Mouse (Mus musculus): ENCODE measurements around the gene Plekhg1.
A peak's percentile ranks its signal among the peaks of the same experiment; 100 is the strongest.

The Plekhg1 gene

DNA sequence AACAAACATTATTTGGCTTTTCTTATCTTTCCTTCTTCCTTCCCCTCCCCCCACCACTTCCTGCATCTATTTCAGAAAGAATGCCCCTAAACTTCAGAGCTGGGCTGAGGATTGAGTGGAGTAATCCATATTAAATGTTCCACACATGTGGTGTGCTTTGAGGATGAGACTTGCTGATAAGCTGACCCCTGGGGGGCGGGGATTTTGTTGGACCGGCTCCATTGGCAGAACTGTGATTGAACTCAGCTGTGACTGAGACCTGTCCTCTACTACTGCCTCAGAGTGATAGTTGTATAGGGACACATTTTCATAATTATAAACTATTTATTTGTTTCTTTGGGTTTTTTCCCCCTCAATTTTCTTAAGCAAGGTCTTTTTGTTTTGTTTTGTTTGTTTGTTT is 2.9 kb downstream of the Plekhg1 start:
- DNase-seq (ENCODE audit: low spot score), result no peak

- no peak for DNase-seq (ENCODE audit: low spot score)
These were observed 3.7 kb downstream of the Plekhg1 start for GRCm38 (mm10) chr10:3743826-3744225.

- no peak for DNase-seq (ENCODE audit: low spot score)
These were observed 6.8 kb downstream of the Plekhg1 start for GRCm38 (mm10) chr10:3746794-3747518.

DNA sequence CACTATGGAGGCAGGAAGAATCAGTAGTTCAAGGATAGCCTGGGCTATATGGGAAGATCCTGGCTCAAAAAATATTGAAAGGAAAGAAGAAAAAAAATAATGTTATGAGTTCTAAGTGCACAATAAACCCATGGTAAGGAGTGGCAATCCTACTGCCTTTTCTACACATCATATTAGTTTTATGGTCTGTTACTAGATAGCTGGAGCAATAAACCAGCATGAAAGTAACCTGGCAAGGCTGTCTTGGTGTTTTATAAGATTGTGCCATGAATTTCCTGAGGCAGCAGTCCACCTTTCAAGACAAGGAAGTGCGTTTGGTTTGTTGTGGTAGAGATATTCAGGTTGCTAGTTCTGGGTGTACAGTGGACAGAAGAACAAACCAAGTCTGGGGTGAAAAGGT is 9.4 kb downstream of the Plekhg1 start:
- DNase-seq (ENCODE audit: low spot score), result no peak

- DNase-seq (ENCODE audit: low spot score), result no peak
These were observed 21.8 kb downstream of the Plekhg1 start for GRCm38 (mm10) chr10:3761992-3762391.

- DNase-seq (ENCODE audit: low spot score), result no peak
These were observed 23.0 kb downstream of the Plekhg1 start for GRCm38 (mm10) chr10:3763199-3763598.

- DNase-seq (ENCODE audit: low spot score), result no peak
These were observed 29.0 kb downstream of the Plekhg1 start for GRCm38 (mm10) chr10:3769131-3769530.

- no peak for DNase-seq (ENCODE audit: low spot score)
These were observed 34.2 kb downstream of the Plekhg1 start for GRCm38 (mm10) chr10:3774330-3774729.

- DNase-seq (ENCODE audit: low spot score), result no peak
These were observed 36.6 kb downstream of the Plekhg1 start for GRCm38 (mm10) chr10:3776761-3777160.

- DNase-seq (ENCODE audit: low spot score), result no peak
These were observed 45.2 kb downstream of the Plekhg1 start for GRCm38 (mm10) chr10:3785362-3785761.

DNA sequence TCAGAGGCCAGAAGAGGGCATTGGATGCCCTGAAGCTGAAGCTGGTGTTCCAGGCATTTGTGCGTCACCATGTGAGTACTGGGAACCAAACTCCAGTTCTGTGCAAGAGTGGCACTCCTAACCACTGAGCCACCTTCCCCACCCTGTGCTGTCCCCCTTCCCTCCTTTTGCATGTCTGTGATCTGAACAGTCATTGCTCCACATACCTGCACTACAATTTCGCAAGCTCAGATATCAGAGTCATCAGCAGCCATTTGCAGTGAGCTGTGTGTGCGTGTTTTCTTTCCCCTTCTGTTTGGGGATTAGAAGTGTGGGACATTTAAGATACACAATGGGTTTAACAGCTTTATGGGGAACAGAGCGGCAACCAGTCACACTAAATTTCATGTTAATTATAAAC is 46.4 kb downstream of the Plekhg1 start:
- DNase-seq (ENCODE audit: low spot score), result no peak

DNA sequence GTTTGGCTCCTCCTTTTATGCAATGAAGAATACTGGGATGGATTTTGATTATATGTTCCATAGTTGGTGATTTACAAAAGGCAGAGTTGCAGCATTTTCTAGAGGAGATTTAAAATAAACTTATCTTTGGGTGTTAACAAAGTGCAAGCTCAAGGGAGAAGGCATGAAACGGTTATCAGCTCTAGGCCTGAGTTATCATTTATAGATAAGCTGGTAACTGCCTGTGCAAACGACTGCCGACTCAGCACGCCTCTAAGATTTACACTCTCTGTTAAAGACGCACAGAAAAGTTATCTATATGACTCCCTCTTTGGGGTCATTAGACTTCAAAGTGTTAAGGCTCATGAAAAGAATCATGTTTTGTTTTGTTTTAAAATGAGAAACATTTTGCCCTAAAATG is 46.8 kb downstream of the Plekhg1 start:
- DNase-seq (ENCODE audit: low spot score), result no peak

- no peak for DNase-seq (ENCODE audit: low spot score)
These were observed 53.7 kb downstream of the Plekhg1 start for GRCm38 (mm10) chr10:3793825-3794224.

DNA sequence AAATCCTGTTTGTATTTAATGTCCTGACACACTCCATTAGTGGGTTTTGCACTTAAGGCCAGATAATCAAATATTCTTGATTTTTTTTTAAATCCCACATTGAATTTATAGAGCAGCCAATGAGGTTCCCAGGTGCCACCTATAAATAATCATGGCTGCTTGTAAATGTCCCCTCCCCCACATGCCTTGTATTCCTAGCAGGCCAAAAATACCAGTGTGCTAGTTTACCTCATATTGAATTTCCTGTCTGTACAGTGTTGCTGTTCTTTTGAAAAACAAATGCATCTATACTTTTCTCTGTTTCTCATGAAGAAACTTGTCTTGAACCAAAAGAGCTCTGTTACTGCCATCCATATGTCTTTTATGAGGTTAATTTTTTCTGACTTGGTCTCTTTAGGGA is 59.3 kb downstream of the Plekhg1 start:
- DNase-seq (ENCODE audit: low spot score), result no peak

GRCm38 (mm10) chr10:3801254-3801653 is 61.1 kb downstream of the Plekhg1 start:
- no peak for DNase-seq (ENCODE audit: low spot score)

DNA sequence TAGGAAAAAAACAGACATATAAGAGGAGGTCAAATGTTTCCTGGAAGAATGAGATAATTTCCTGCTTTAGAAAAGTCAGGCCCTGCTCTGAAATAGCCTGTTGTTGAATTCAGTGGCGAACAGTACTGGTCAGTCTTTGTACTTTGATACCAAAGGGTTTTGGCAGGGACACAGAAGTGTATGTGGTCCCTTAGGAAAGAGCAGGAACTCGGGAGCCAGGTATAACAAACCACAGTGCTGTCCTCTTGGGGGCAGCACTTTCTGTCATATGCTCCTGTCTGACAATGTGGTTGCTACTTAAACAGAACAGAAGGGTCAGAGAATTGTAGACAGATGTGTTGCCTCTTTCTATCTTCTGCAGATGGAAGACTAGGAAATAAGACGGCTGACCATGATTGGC is 65.2 kb downstream of the Plekhg1 start:
- no peak for DNase-seq (ENCODE audit: low spot score)

DNA sequence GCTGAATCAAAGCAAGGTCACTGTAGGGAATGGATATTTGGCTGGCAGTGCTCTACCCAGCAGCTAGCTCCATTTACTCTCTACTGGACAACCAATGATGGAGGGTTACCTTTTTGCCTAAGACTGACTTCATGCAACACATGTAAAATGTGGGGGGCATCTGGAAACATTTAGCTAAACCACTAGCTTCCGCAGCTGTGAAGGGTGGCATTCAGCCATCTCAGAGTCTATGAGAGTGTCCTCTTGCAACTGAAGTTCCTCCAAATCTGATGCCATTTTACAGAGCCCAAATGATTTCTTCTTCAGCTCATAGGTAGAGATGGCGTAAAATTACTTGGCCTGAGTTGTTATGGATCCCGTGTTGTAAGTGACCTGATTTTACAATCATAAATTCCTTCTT is 67.8 kb downstream of the Plekhg1 start:
- no peak for DNase-seq (ENCODE audit: low spot score)

DNA sequence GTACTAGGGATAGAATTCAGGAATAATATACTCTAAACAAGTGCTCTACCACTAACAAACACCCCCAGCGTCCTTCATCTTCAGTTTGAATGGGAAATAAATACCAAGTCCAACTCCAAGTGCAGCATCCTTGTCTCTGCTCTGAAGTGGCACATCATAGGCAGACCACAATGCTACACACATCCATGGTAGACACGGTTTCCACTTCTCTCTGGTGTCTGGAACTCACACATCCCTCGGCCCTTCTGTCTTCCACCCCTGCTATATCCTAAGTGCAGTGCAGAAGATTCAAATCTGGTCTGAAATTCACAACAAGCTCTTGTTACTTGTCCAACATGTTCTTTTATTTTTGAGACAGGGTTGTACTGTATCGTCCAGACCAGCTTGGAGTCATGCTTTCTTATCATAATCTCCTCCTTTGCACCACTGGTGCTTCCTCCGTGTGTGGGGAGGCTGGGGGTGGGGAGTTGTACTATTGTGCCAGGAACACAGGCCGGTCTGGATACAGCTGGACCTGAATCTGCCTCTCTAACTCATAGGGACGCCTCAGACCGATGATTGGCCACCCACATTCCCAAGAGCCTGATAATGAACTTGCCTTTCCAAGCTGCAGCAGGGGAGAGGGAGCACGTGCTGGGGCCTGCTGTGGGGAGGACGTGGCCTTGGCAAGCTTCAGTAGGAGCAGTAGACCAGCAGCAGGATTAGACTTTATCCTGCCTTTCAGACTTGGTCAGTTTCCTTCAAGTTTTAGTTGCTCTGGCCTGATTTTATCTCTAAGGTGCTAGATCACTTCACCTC is 70.5 kb downstream of the Plekhg1 start:
- DNase-seq (ENCODE audit: low spot score), result peak; percentile 8

- no peak for DNase-seq (ENCODE audit: low spot score)
These were observed 79.0 kb downstream of the Plekhg1 start for GRCm38 (mm10) chr10:3818940-3819701.

DNA sequence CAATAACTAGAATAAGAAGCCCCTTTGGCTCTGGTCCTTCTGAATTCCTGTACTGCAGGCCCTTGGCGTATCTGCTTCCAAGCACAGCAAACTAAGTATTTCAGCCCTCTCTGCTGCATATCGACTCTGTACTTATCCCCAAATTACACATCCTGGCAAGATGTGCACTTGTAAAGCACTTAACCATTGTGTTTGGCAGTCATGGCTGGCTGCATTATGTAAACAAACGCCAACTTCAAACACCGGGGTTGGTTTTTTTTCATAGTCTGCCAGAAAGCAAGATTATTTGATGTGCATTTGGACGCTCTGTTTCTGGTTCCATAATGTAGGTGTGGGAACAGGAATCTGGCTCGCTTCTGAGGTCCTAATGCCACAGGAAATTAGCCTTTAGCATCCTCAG is 83.7 kb downstream of the Plekhg1 start:
- no peak for DNase-seq (ENCODE audit: low spot score)

DNA sequence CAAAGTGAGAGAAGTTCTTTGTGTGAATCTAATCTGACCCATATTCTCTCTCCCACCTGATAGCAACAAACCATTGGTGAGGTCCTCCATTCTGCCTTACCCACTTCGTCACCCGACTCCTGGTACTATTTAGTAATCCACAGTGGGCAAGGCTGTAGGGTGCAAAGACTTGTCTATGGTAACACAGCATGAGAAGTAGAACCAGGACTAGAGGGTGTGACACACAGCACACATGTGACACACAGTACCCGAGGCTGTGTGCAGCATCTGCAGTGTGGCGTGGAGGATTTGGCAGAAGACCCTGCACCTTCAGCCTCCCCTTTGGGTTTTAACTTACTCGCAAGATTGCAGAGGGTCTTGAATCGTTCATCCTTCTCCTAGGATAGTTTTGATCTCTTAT is 85.9 kb downstream of the Plekhg1 start:
- DNase-seq (ENCODE audit: low spot score), result no peak

DNA sequence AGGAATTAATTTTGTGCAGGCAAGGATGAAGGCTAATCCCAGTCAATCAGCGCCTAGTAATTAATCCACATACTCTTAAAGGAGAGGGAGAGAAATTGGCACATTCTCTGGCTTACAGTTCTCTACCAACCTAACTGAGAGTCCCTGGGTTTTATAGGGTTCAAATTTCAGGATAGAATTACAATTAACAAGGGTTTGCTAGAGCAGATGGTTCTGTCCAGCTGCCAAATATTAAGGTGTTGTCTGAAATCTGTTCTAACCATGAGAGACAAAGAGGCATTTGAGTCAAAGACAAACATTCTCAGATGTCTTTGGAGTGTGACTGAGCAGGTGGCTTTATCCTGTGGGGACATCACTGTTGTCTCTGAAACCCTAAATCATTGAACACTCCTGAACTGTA is 87.2 kb downstream of the Plekhg1 start:
- no peak for DNase-seq (ENCODE audit: low spot score)

DNA sequence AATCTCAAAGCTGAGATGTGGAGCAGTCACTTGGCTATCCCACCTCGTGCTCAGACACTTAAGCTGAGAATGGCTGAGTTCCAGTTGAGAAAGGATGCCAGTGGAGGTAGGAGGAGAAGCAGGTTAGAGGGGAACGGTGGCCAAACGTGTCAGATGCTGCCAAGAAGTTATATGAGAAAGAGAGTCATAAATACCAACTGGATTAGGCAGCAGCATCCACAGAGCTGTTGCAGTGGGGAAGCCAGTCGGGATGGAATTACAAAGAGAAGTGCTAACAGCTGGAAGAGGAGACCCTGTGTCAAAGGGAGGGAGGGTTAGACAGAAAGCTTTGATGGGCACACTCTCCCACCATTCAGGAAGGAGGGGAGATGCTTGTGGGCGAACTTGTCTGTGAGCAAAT is 89.3 kb downstream of the Plekhg1 start:
- no peak for DNase-seq (ENCODE audit: low spot score)
